Mouse (Mus musculus) monocyte, adult 5-6 weeks (primary cell): ENCODE results near the gene Tex19.1. TPM values are rescaled to one million over a fixed set of nuclear protein-coding genes. Genes with fewer than 3 reads are reported as not detected.
"Not testable (repeated sequence)": the region's sequence is repeated elsewhere in the genome, so short reads cannot be mapped to it uniquely, and the experiment has no call there.

ENCODE experiments used
- ATAC-seq: fragments of 153-309, 156-312 bp; replicated peaks from 2 replicates; pipeline ENCODE4 v1.8.0; 2017; ENCODE audit warnings: mild to moderate bottlenecking; ENCODE audit not compliant: low TSS enrichment, insufficient number of reproducible peaks, severe bottlenecking, poor library complexity, low FRiP score
- total RNA-seq: library from RNA; stranded (forward); fragments of 200-1000, 200-491, 200-594 nt; gene quantifications from 3 replicates; pipeline ENCODE4 v1.2.3, GENCODE M21; 2017

Tex19.1 gene
- total RNA-seq = not detected in 3 replicates

- no peak for ATAC-seq
Measured at GRCm38 (mm10) chr11:121145865-121146264, at the start of gene Tex19.1. Gene Tex19.1 (plus strand): TSS chr11:121146143.

DNA sequence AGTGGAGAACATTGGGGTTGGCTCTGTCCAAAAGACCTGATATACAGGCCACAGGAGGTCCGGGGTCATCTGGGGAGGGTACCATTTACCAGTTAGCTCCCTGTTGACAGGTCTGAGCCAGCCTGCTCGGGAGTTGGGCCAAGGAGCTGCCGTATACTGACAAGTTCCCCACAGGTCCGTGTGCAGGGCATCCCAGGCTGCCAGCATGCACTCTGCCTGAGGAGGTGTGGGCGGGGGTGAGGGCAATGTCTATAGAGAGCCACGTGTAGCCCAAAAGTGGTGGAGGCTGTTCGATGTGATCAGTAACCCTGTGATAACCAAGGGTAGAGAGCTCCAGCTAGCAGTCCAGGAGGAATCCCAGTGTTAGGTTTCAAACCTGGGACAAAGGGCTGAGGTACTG lies 46.2 kb upstream of the Tex19.1 start:
- ATAC-seq = no peak

GRCm38 (mm10) chr11:121100692-121101091 lies 45.3 kb upstream of the Tex19.1 start:
- ATAC-seq = no peak

- no peak for ATAC-seq
Measured at GRCm38 (mm10) chr11:121101124-121101805, 44.7 kb upstream of the Tex19.1 start.

- ATAC-seq = not testable (repeated sequence)
Measured at GRCm38 (mm10) chr11:121107242-121107641, 38.7 kb upstream of the Tex19.1 start.

GRCm38 (mm10) chr11:121108061-121108460 lies 37.9 kb upstream of the Tex19.1 start:
- ATAC-seq = no peak

DNA sequence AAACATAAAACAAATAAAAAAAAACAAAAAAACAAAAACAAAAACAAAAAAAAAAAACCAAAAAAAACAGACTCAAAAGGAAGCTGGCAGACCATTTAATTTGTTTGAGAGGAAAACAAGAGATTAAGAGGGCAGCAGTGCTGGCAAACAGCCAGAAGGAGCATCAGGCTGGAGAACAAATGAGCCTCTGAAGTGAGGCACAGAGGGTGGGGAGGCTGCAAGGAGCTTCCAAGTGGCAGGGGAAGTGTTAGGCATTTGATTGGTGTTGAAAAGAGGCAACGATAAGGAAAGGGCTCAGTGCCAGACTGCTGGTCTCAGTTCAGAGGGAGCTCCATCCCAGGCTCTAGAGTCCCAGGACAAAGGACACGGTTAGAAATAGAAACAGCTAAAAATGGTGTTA lies 36.0 kb upstream of the Tex19.1 start:
- ATAC-seq = no peak

DNA sequence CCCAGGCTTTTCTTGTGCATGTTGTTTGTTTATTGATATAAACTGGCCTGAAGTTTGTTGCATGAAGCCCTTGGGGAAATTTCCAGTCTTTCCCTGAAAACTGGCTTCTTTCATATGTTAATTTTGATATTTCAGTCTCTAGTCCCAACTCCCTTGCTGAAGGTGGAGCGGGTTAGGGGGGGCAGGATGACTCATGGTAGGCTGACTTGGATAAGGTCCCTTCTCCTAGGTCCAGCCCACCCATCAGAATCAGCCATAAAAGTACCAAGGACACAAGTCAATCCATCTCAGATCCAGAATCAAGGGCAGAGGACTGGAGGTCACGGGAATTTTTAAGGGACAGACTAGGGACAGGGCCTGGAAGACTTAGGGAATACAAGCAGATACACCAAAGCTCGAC lies 34.9 kb upstream of the Tex19.1 start:
- no peak for ATAC-seq

DNA sequence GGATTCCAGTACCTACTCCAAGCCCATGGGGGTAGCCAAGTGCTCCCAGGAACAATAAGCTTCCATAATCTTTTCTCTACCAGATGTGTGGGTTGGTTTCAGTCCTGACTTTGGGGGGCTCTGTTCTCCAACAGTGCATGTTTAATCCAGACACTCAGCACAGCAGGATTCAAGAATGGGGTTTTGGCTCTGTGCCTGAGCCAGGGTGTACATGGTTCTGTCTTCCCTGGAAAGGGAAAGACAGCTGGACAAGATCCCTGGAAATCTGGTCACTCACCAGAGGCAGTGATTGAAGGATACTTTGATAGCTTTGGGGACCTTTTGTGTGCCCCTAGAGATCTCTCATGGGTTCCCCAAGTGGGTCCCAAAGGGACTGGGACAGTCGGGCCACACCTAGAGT lies 34.3 kb upstream of the Tex19.1 start:
- no peak for ATAC-seq

DNA sequence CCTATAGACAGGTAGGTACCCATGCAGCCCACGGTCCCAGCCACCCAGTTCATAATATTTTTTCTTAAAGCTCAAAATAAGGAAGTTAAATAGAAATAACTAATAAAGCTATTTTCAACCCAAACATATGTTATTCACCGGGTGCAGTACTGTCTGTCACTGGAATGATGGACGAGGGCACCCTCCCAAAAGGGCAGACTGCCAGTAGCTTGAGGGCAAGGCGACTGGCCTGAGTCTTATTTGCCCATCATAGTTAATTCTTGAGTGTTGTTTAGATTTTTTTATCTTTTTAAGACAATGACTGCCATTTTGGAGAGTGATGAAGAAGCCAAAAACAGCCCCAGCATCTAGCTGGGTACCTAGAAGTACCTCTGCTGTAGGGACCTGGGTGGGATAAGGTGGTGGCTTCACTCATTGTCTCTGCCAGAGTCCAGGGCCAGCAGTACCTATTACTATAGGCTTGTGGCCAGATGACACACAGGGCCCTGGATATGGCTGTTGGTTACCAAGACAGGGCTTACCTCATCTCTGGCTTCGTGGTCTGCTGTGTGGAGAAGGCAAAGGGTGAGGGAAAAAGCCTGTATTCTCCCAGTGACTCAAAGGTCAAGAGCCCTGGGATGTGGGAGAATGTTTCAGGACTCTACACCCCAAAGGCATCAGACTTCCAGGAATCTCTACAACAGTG lies 33.7 kb upstream of the Tex19.1 start:
- ATAC-seq = no peak

DNA sequence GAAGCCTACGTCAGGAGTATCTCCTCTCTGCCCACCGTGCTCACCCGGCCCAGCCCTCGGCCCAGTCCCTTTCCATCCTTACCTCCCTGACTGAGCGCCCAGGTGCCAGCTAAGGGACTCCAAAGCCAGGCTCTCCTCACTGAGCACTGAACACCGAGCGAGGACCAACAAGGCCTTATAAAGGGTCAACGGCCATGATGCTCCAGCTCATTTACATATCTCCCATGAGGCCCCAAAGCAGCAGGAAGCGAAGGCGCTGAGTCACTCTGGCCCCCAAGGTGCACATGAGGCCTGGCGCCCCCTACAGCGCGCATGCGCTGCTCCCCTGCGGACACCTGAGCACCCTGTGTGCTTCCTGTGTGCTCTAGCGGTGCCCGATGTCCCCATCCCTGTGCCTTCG lies 27.8 kb upstream of the Tex19.1 start:
- no peak for ATAC-seq

DNA sequence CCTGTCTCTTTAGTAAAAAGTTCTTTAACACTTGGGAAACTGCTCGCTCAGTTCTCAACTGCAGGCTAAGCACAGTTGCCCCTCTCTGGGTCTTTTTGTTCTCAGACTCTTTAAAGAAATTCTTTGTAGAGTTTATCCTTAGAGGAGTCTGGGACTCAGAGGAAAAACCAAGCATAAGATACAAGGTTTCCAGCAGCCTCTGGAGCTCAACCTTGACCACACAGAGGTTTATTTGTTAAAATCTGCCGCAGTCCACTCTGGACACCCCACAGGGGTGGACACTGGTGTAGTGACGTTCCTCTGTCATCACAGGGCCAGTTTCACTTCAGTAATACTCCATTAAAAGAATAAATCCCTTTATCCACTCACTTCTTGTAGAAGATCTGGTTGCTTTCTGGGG lies 27.4 kb upstream of the Tex19.1 start, which contains the start of gene Tex19.2:
Gene Tex19.2 (minus strand): TSS at position 101 of the 400 bp plus-strand sequence.
- ATAC-seq = no peak

GRCm38 (mm10) chr11:121121151-121121550 lies 24.8 kb upstream of the Tex19.1 start:
- no peak for ATAC-seq

GRCm38 (mm10) chr11:121122024-121122670 lies 23.8 kb upstream of the Tex19.1 start:
- no peak for ATAC-seq

DNA sequence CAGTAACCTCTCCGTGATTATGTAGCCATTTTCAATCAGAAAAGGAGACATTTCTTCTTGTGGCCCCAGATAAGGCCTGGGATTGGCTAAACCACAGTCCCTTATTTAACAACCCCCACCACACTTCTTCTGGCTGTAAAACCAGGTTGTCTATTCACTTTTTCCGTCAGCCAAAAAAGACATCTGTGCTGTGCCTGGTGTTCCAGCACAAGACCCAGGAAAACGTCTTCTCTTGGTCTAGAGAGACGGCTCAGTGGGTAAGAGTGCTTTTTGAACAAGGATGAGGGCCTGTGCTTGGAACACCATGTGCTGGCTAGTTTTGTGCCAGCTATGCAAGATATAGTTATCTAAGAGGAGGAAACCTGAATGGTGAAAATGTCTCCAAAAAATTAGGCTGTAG lies 22.5 kb upstream of the Tex19.1 start:
- no peak for ATAC-seq

GRCm38 (mm10) chr11:121125522-121126172 lies 20.3 kb upstream of the Tex19.1 start:
- no peak for ATAC-seq

DNA sequence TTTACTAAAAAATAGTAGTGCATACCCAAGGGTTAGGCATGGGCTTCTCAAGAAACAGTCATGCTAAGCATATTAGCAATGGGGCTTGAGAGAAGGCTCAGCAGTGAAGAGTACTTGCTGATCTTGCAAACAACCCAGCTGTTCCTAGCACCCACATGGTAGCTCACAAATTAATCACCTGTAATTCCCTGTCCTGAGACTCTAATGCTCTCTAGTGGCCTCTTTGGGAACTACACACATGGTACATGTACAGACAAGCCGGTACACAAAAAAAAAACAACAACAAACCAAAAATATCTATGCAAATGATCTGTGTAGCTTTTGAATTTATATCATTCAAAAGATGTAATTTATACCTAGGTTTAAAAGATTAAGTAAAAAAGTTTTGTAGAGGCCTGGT lies 19.5 kb upstream of the Tex19.1 start:
- no peak for ATAC-seq

- ATAC-seq = no peak
Measured at GRCm38 (mm10) chr11:121127441-121127840, 18.5 kb upstream of the Tex19.1 start.

DNA sequence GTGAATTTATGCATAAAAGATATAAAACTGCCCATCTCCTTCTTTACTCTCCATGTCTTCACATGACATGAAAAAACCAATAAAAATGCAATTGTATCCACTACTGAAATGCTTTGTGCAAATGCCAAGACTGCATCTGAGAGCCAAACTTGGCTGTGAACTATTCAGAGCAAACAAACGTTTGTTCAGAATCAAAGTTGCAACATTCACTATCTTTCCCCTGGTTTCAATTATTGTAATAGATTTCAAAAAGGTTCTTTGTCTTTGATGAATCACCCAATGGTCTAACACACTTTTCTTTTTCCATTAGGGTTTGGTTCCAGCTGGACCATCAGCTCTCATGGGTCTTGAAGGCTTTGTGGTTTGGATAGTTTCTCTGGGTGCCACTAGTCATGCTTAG lies 16.3 kb upstream of the Tex19.1 start:
- ATAC-seq = no peak
